Mouse (Mus musculus) megakaryocyte, embryonic 14.5 days (primary cell): Measurements from ENCODE around the gene Cnga1.

Experiments
- FLI1 ChIP-seq: IDR thresholded peaks from 2 replicates; pipeline ENCODE4 v1.6.1; 2012; ENCODE audit warnings: low read length, inconsistent platforms, mixed read lengths
- GATA1 ChIP-seq: IDR thresholded peaks from 3 replicates; pipeline ENCODE4 v1.6.1; 2012; ENCODE audit warnings: mixed read lengths, low read length, inconsistent platforms, borderline replicate concordance

- TF ChIP-seq GATA1 (no peak), FLI1 (no peak)
Observed at GRCm38 (mm10) chr5:72646131-72646530, 2.1 kb upstream of the Cnga1 start.
